17 mouse cellular contexts compared by ENCODE assay signal in the genomic region with DNA sequence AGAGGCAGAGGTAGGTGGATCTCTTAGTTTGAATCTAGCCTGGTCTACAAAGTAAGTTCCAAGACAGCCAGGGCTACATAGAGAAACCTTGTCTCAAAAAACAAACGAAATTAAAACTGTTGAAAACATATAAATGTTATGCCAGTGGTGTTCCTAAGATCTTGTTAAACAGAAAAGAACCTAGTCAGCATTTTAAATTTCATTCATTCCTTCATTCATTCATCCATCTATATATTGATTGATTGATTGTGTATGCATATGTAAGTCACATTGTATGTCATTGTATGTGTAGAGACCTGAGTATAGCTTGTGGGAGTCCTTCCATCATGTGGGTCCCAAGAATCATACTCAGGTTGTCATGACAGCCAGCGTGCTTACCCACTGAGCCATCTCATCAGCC. TPM values are rescaled to one million over a fixed set of nuclear protein-coding genes. Genes with fewer than 3 reads are reported as not detected.
"Had no signal": no experiment of that assay in that cellular context is flagged by ENCODE, and none has a peak within 500 bp of the region (broad histone marks: within the 10 kb centered on the region; RNA-seq: fewer than 3 reads in every experiment).

No protein-coding gene starts in this region.

- DNase-seq: retina, postnatal 1 day; right cerebral cortex, adult 18-20 months; right cerebral cortex, postnatal 14 days; right cerebral cortex, postnatal 25 days; right cerebral cortex, postnatal 4 days; spleen, adult 18-20 months; thymus, adult 18-20 months; thymus, adult 2 months; thymus, postnatal 14 days; thymus, postnatal 25 days; thymus, postnatal 36 days; thymus, postnatal 4 days had no signal

- H3K4me2 ChIP-seq: neural tube, embryonic 13.5 days; neural tube, embryonic 15.5 days; stomach, embryonic 15.5 days had no signal

- H3K27me3 ChIP-seq: neural tube, embryonic 13.5 days; neural tube, embryonic 15.5 days; stomach, embryonic 15.5 days had no signal

- H3K27ac ChIP-seq: neural tube, embryonic 13.5 days; neural tube, embryonic 15.5 days; stomach, embryonic 15.5 days; stomach, postnatal 0 days had no signal

- H3K4me1 ChIP-seq: neural tube, embryonic 13.5 days; neural tube, embryonic 15.5 days; stomach, embryonic 15.5 days had no signal

- H3K9me3 ChIP-seq: neural tube, embryonic 15.5 days; stomach, embryonic 15.5 days had no signal

- H3K9ac ChIP-seq: neural tube, embryonic 13.5 days; neural tube, embryonic 15.5 days; stomach, embryonic 15.5 days had no signal

- H3K4me3 ChIP-seq: neural tube, embryonic 13.5 days; neural tube, embryonic 15.5 days; stomach, embryonic 15.5 days had no signal

RNA-seq across cellular contexts. Expression of a gene that starts 21.4 kb away (rescaled TPM):
- polyA plus RNA-seq: testis, adult 2 months had no signal
